Mouse (Mus musculus): ENCODE measurements around the gene Arnt2.

Arnt2 gene

GRCm38 (mm10) chr7:84247960-84248665, 161.9 kb downstream of the Arnt2 start:
- no peak for DNase-seq (ENCODE audit: low spot score in 2 of 2)

- no peak for DNase-seq (ENCODE audit: low spot score in 2 of 2)
Measured at GRCm38 (mm10) chr7:84246878-84247277, 163.1 kb downstream of the Arnt2 start.

- no peak for DNase-seq (ENCODE audit: low spot score in 2 of 2)
Measured at GRCm38 (mm10) chr7:84246093-84246492, 163.9 kb downstream of the Arnt2 start.

- DNase-seq (ENCODE audit: low spot score in 2 of 2), result no peak
Measured at GRCm38 (mm10) chr7:84240406-84240805, 169.6 kb downstream of the Arnt2 start.

- DNase-seq (ENCODE audit: low spot score in 2 of 2), result no peak
Measured at GRCm38 (mm10) chr7:84237655-84238054, 172.3 kb downstream of the Arnt2 start.

GRCm38 (mm10) chr7:84231396-84231795, 178.6 kb downstream of the Arnt2 start:
- no peak for DNase-seq (ENCODE audit: low spot score in 2 of 2)

GRCm38 (mm10) chr7:84227652-84228051, 182.3 kb downstream of the Arnt2 start:
- no peak for DNase-seq (ENCODE audit: low spot score in 2 of 2)

GRCm38 (mm10) chr7:84226909-84227308, 183.1 kb downstream of the Arnt2 start:
- no peak for DNase-seq (ENCODE audit: low spot score in 2 of 2)

- no peak for DNase-seq (ENCODE audit: low spot score in 2 of 2)
Measured at GRCm38 (mm10) chr7:84212112-84212511, 197.9 kb downstream of the Arnt2 start.

- DNase-seq (ENCODE audit: low spot score in 2 of 2), result no peak
Measured at GRCm38 (mm10) chr7:84210585-84211291, 199.2 kb downstream of the Arnt2 start.

GRCm38 (mm10) chr7:84203981-84204380, 206.0 kb downstream of the Arnt2 start:
- no peak for DNase-seq (ENCODE audit: low spot score in 2 of 2)

GRCm38 (mm10) chr7:84201151-84202068, 208.6 kb downstream of the Arnt2 start:
- no peak for DNase-seq (ENCODE audit: low spot score in 2 of 2)

- no peak for DNase-seq (ENCODE audit: low spot score in 2 of 2)
Measured at GRCm38 (mm10) chr7:84197208-84197860, 212.6 kb downstream of the Arnt2 start.

Data from cerebellum, postnatal 4 days (tissue).